Mouse (Mus musculus) intestine, embryonic 16.5 days (tissue): ENCODE data around the gene Rrp12. TPM values are rescaled to one million over a fixed set of nuclear protein-coding genes. Genes with fewer than 3 reads are reported as not detected.

ENCODE experiments used
- ATAC-seq: fragments of 200-750 bp; cut with Nextera tagmentation; 2 replicates; pipeline ENCODE4 v1.8.0; 2017; ENCODE audit warnings: moderate TSS enrichment, moderate library complexity
- H3K27ac ChIP-seq: fragments of 300-500 bp; sonication (generic); 2 replicates; pipeline ENCODE4 v1.5.1; 2014; ENCODE audit warnings: mild to moderate bottlenecking, low read length
- H3K27me3 ChIP-seq: fragments of 300-500 bp; sonication (generic); replicated peaks from 2 replicates; pipeline ENCODE4 v1.6.1; 2014; ENCODE audit warnings: low read length, control low read depth, mixed read lengths; ENCODE audit not compliant: control insufficient read depth, insufficient read depth
- H3K36me3 ChIP-seq: fragments of 300-500 bp; sonication (generic); 2 replicates; pipeline ENCODE4 v1.6.1; 2014; ENCODE audit warnings: low read length, control low read depth; ENCODE audit not compliant: control insufficient read depth, insufficient read depth
- H3K4me1 ChIP-seq: fragments of 300-500 bp; sonication (generic); 2 replicates; pipeline ENCODE4 v1.6.1; 2014; ENCODE audit warnings: low read length, control low read depth, mixed read lengths; ENCODE audit not compliant: control insufficient read depth, insufficient read depth
- H3K4me2 ChIP-seq: fragments of 300-500 bp; sonication (generic); 2 replicates; pipeline ENCODE4 v1.6.1; 2014; ENCODE audit warnings: low read depth, low read length, control low read depth
- H3K4me3 ChIP-seq: fragments of 300-500 bp; sonication (generic); 2 replicates; pipeline ENCODE4 v1.5.1; 2014; ENCODE audit warnings: mild to moderate bottlenecking, low read length
- H3K9ac ChIP-seq: fragments of 300-500 bp; sonication (generic); 2 replicates; pipeline ENCODE4 v1.6.1; 2014; ENCODE audit warnings: low read depth, low read length
- H3K9me3 ChIP-seq: fragments of 300-500 bp; sonication (generic); 2 replicates; pipeline ENCODE4 v1.6.1; 2016; ENCODE audit warnings: low read length, control low read depth; ENCODE audit not compliant: control insufficient read depth
- WGBS: fragments of 180-500 bp; shearing (Covaris S2); extraction: QIAGEN DNeasy Blood & Tissue Kit; methylation state at CpG from one replicate; pipeline ENCODE4 v1.1.7; 2014; 5-methylcytosine and 5-hydroxymethylcytosine counted together
- polyA plus RNA-seq: library from polyadenylated mRNA; unstranded; fragments of >200 nt; fragmentation: Nextera tagmentation; extraction: Ambion mirVana; gene quantifications from 2 replicates; pipeline ENCODE4 v1.2.1, GENCODE M21; 2015

Gene Rrp12
- polyA plus RNA-seq, 1 experiment from 2014 or later: 15.7 TPM

DNA sequence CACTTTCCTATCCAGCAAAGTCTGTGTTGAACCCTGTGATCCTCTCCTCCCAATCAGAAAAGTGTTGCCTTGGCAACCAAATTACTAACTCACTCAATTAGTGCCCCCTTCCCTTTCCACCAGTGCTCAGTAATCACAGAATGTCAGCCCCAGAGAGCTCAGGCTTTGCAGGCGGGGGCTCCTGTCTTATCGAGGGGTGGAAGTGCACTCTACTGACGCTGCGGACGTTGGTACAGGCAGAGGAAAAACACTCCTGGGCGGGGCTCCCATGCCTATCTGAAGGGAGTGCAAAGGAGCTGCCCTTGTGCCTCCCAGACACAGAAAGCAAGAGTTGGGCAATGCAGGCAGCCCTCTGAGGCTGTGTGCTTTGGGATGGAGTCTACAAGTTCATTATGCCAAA is 60.2 kb downstream of the Rrp12 start:
- Histone ChIP-seq H3K9me3 (no peaks in the 10 kb centered on the region), H3K4me3 (no peak overlapping the region), H3K27me3 (no peaks in the 10 kb centered on the region), H3K27ac (peak overlapping the region; percentile 56), H3K9ac (no peak overlapping the region), H3K36me3 (no peaks in the 10 kb centered on the region), H3K4me1 (peaks cover 25% of the 10 kb centered on the region), H3K4me2 (peak overlapping the region; percentile 40; the same call in 1 of the 2 replicates)
- WGBS: 4% methylated on average over 6 of the region's 6 CpGs
- peak; percentile 74 for ATAC-seq

DNA sequence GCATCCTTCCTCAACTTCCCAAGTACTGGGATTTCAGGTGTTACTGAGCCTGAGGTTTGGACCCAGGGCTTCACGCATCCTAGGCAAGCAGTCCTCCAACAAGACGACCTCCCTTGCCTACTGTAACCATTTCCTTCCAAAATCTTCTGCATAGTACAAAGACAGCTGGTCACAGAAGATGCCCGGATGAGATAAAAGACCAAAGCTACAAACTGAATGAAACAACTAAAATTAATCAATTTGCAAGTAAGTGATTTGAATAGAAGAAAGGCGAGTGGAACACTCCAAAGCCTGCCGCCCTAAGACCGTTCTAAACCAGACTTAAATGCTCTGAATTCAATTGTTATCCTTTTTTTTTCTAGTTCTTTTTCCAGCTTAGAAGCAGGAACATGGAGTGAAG is 60.6 kb downstream of the Rrp12 start:
- WGBS: 54% methylated on average over 6 of the region's 6 CpGs
- no peak overlapping the region for H3K4me3 ChIP-seq
- no peaks in the 10 kb centered on the region for H3K36me3 ChIP-seq
- peak overlapping the region; percentile 40; the same call in 1 of the 2 replicates for H3K4me2 ChIP-seq
- H3K4me1 ChIP-seq: peaks cover 27% of the 10 kb centered on the region
- H3K27ac ChIP-seq: peak overlapping the region; percentile 56
- ATAC-seq: no peak
- H3K9ac ChIP-seq: no peak overlapping the region
- no peaks in the 10 kb centered on the region for H3K9me3 ChIP-seq
- H3K27me3 ChIP-seq: no peaks in the 10 kb centered on the region

- H3K9ac ChIP-seq: no peak overlapping the region
- ATAC-seq: no peak
- WGBS: 78% methylated on average over 13 of the region's 13 CpGs
- no peak overlapping the region for H3K4me2 ChIP-seq
- H3K4me1 ChIP-seq: peaks cover 27% of the 10 kb centered on the region
- no peaks in the 10 kb centered on the region for H3K9me3 ChIP-seq
- no peaks in the 10 kb centered on the region for H3K36me3 ChIP-seq
- no peak overlapping the region for H3K4me3 ChIP-seq
- H3K27me3 ChIP-seq: no peaks in the 10 kb centered on the region
- H3K27ac ChIP-seq: no peak overlapping the region
Measured at GRCm38 (mm10) chr19:41832501-41833201, 63.3 kb downstream of the Rrp12 start.

DNA sequence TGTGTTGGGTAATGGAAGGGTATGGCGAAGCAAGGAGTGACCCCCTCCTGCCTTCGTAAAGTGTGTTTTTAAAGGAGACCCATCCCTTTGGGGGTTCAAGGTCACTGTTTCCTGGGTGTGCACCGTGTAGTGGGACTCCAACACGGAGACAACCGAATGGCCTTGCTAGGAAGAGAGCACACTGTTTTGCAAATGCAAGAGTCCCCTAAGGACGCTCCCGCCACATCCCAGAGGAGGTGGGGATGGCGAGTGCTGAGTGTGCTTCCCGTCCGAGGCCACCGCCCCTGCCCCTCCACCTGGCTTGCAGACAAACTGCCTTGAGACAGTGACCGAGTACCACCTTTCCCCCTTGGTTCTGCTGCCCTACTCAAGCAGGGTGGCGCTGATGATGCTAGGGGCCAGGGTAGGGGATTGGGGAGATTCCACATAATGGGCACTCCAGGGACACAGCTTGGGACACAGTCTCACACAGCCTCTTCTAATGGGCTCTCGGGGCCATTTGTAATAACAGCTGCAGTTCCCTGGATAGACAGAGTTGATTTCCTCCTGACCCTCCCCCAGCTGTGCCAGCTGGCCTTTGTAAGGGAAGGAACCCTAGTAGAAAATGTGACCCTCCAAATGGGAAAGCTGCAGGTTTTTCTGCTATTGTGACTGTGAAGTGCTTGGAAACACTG is 64.1 kb downstream of the Rrp12 start:
- Histone ChIP-seq H3K4me3 (peak overlapping the region; percentile 77), H3K36me3 (no peaks in the 10 kb centered on the region), H3K4me1 (peaks cover 21% of the 10 kb centered on the region), H3K4me2 (peak overlapping the region; percentile 91), H3K27me3 (no peaks in the 10 kb centered on the region), H3K9ac (peak overlapping the region; percentile 80), H3K9me3 (no peaks in the 10 kb centered on the region), H3K27ac (no peak overlapping the region)
- ATAC-seq: no peak
- WGBS: 15% methylated on average over 14 of the region's 14 CpGs

GRCm38 (mm10) chr19:41831101-41831570 is 64.8 kb downstream of the Rrp12 start:
- peaks cover 17% of the 10 kb centered on the region for H3K4me1 ChIP-seq

GRCm38 (mm10) chr19:41830106-41831031 is 65.6 kb downstream of the Rrp12 start:
- H3K27me3 ChIP-seq: no peaks in the 10 kb centered on the region
- H3K9me3 ChIP-seq: no peaks in the 10 kb centered on the region
- peaks cover 13% of the 10 kb centered on the region for H3K4me1 ChIP-seq
- peak overlapping the region; percentile 77 for H3K4me3 ChIP-seq
- H3K27ac ChIP-seq: peak overlapping the region; percentile 93
- peak overlapping the region; percentile 91 for H3K4me2 ChIP-seq
- no peaks in the 10 kb centered on the region for H3K36me3 ChIP-seq
- ATAC-seq: peak; percentile 77
- WGBS: under 1% methylated on average over 110 of the region's 112 CpGs
- H3K9ac ChIP-seq: peak overlapping the region; percentile 80

More at GRCm38 (mm10) chr19:41831101-41831570, 64.8 kb downstream of the Rrp12 start:
- Histone ChIP-seq H3K36me3 (no peaks in the 10 kb centered on the region), H3K27ac (peak overlapping the region; percentile 93; the same call in 1 of the 2 replicates), H3K4me3 (peak overlapping the region; percentile 77), H3K9ac (peak overlapping the region; percentile 80), H3K27me3 (no peaks in the 10 kb centered on the region), H3K4me2 (peak overlapping the region; percentile 91), H3K9me3 (no peaks in the 10 kb centered on the region)
- ATAC-seq: no peak
- 1% methylated on average over 19 of the region's 19 CpGs for WGBS

DNA sequence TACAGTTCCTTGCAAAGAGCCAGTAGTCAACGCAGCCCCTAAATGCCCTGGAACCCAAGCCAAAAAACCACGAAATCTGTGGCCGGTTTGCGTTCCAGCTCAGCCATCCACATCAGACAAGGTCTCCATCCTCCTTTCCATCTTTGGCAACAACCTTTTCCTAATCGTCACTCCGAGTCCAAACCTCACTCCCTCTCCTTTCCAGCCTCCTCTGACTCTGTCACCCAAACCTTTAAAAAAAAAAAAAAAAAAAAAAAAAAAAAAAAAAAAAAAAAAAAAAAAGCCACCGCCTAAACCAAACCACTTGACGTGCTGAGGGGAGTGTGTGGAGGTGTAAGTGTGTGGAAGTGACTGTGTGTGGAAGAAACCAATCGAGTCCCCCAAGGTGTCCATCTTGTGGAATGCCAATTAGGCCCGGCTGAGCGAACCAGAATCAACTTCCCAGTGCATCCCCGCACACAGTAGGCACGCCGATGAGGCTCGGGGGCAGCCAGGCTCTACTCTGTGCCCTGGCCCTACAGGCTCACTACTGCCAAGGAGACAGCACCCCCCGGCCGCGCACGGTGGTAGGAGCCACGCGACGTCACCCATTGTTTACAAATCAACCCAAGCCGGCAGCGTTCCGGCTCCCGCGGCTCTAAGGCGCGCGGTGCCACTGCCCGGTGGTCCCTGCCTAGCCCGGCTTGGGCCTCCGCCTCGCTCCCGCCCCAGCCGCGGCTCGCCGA is 66.4 kb downstream of the Rrp12 start, which contains the start of gene Frat1:
TSS of gene Frat1 (plus strand) at position 590 of the 725 bp plus-strand sequence.
- H3K36me3 ChIP-seq: no peaks in the 10 kb centered on the region
- under 1% methylated on average over 39 of the region's 39 CpGs for WGBS
- H3K9me3 ChIP-seq: no peaks in the 10 kb centered on the region
- H3K4me3 ChIP-seq: peak within 1 kb of the TSS; percentile 77
- H3K27me3 ChIP-seq: no peaks in the 10 kb centered on the region
- peak within 1 kb of the TSS; percentile 91 for H3K4me2 ChIP-seq
- H3K4me1 ChIP-seq: peaks cover 10% of the 10 kb centered on the region
- peak within 1 kb of the TSS; percentile 93 for H3K27ac ChIP-seq
- peak; percentile 93 for ATAC-seq
- H3K9ac ChIP-seq: peak within 1 kb of the TSS; percentile 80

GRCm38 (mm10) chr19:41828941-41829340 is 67.0 kb downstream of the Rrp12 start:
- H3K9ac ChIP-seq: no peak overlapping the region
- peak overlapping the region; percentile 77 for H3K4me3 ChIP-seq
- no peaks in the 10 kb centered on the region for H3K9me3 ChIP-seq
- peak overlapping the region; percentile 70; the same call in 1 of the 2 replicates for H3K27ac ChIP-seq
- no peaks in the 10 kb centered on the region for H3K36me3 ChIP-seq
- H3K4me1 ChIP-seq: peaks cover 10% of the 10 kb centered on the region
- ATAC-seq: no peak
- peak overlapping the region; percentile 91 for H3K4me2 ChIP-seq
- H3K27me3 ChIP-seq: no peaks in the 10 kb centered on the region
- WGBS: 51% methylated on average over 3 of the region's 3 CpGs
